Mouse (Mus musculus) spleen, adult 2 months (tissue): ENCODE results near the gene Fbxw21.

Experiments
- CTCF ChIP-seq: fragments of 200-500 bp; IDR thresholded peaks from 2 replicates; pipeline ENCODE4 v1.5.1; 2011; ENCODE audit warnings: mild to moderate bottlenecking, inconsistent platforms; ENCODE audit not compliant: insufficient read depth, insufficient read length, insufficient replicate concordance; ENCODE audit errors: extremely low read depth
- POLR2A ChIP-seq: fragments of 200-500 bp; IDR thresholded peaks from 2 replicates; pipeline ENCODE4 v1.6.1; 2011; ENCODE audit warnings: low read depth, low read length, inconsistent platforms

- no peak for TF ChIP-seq CTCF
- TF ChIP-seq POLR2A, result no peak
Measured at GRCm38 (mm10) chr9:109093786-109094552, 67.9 kb downstream of the Fbxw21 start.
